Mouse (Mus musculus): Measurements from ENCODE around the gene Cdc16.
"Not testable (repeated sequence)": the region's sequence is repeated elsewhere in the genome, so short reads cannot be mapped to it uniquely, and the experiment has no call there.

- TF ChIP-seq CTCF (IDR thresholded peaks at IDR 0.05; ENCODE audit: borderline replicate concordance, control insufficient read depth, extremely low read depth, insufficient read depth, low read length, poor library complexity); POLR2A (IDR thresholded peaks at IDR 0.05; ENCODE audit: control insufficient read depth, extremely low read depth, insufficient read depth, low read length, poor library complexity): not testable (repeated sequence)
Observed at GRCm38 (mm10) chr8:13746212-13746611, 11.3 kb upstream of the Cdc16 start.
